Mouse (Mus musculus): ENCODE data around the gene Gm10031. TPM values are rescaled to one million over a fixed set of nuclear protein-coding genes. Genes with fewer than 3 reads are reported as not detected.

Gene Gm10031
- polyA plus RNA-seq (2012; rRNA removed; ENCODE audit: low replicate concordance), result 13.3 and 17.2 TPM in 2 replicates

GRCm38 (mm10) chr1:156523842-156524241 lies at the start of gene Gm10031:
Gene Gm10031 (plus strand): TSS chr1:156524012.

GRCm38 (mm10) chr1:156558024-156558930 lies 34.5 kb downstream of the Gm10031 start, which contains the start of gene Abl2:
Gene Abl2 (plus strand): TSS chr1:156558786.

Other genes starting within 250 kb of the Gm10031 start
- gene Tdrd5, start 220.3 kb upstream of the Gm10031 start, polyA plus RNA-seq (2012; rRNA removed; ENCODE audit: low replicate concordance), result 0.04 TPM in 1 of 2 replicates, not detected in the other
- gene Nphs2, start 213.3 kb upstream of the Gm10031 start, polyA plus RNA-seq (2012; rRNA removed; ENCODE audit: low replicate concordance), result not detected in 2 replicates
- gene Gm2000, start 158.0 kb upstream of the Gm10031 start, polyA plus RNA-seq (2012; rRNA removed; ENCODE audit: low replicate concordance), result 2.9 and 8.3 TPM in 2 replicates
- gene Axdnd1, start 102.9 kb upstream of the Gm10031 start, polyA plus RNA-seq (2012; rRNA removed; ENCODE audit: low replicate concordance), result 0.10 TPM in 1 of 2 replicates, not detected in the other
- 19.3 and 44.4 TPM in 2 replicates for gene Soat1, start 49.7 kb upstream of the Gm10031 start, polyA plus RNA-seq (2012; rRNA removed; ENCODE audit: low replicate concordance)
- gene Abl2, start 34.8 kb downstream of the Gm10031 start, polyA plus RNA-seq (2012; rRNA removed; ENCODE audit: low replicate concordance), result 8.1 and 9.2 TPM in 2 replicates
- gene Tor3a, start 150.3 kb downstream of the Gm10031 start, polyA plus RNA-seq (2012; rRNA removed; ENCODE audit: low replicate concordance), result 34.5 and 104 TPM in 2 replicates
- 13.6 and 22.9 TPM in 2 replicates for gene Fam20b, start 195.1 kb downstream of the Gm10031 start, polyA plus RNA-seq (2012; rRNA removed; ENCODE audit: low replicate concordance)